Comparison of ENCODE assay signal across 9 mouse cellular contexts in genomic region chr10:119819740-119820139, GRCm38 (mm10).
DNase-seq lines count a peak whose midpoint lies in the region; ATAC-seq and TF ChIP-seq lines count a peak whose summit lies in the region.
"Had no signal": no experiment of that assay in that cellular context is flagged by ENCODE, and none has a peak within 500 bp of the region (broad histone marks: within the 10 kb centered on the region; RNA-seq: fewer than 3 reads in every experiment).

No protein-coding gene starts in this region.

- ATAC-seq in frontal cortex, adult (ENCODE audit: low TSS enrichment): peak; percentile 5
- ATAC-seq in lung, embryonic 16.5 days (ENCODE audit: low read depth): no peak
- peak; percentile 37; the same call in 1 of the 2 replicates for ATAC-seq in limb, embryonic 14.5 days (ENCODE audit: low FRiP score, low read depth)

- H3K4me2 ChIP-seq in lung, embryonic 16.5 days (ENCODE audit: low read depth, low read length): peak overlapping the region; percentile 48
- H3K4me2 ChIP-seq in limb, embryonic 14.5 days (replicated peaks; ENCODE audit: low read depth, low read length, severe bottlenecking): peak overlapping the region; percentile 51

- no peak for TF ChIP-seq POLR2A in limb, embryonic 14.5 days (IDR thresholded peaks at IDR 0.05; ENCODE audit: borderline replicate concordance, extremely low read depth, insufficient read depth, insufficient read length)

- H3K4me1 ChIP-seq in lung, embryonic 16.5 days (replicated peaks; ENCODE audit: control insufficient read depth, insufficient read depth, low read length): peaks cover 4% of the 10 kb centered on the region; the same call in 1 of the 2 replicates
- peaks cover 12% of the 10 kb centered on the region for H3K4me1 ChIP-seq in limb, embryonic 14.5 days (ENCODE audit: control insufficient read depth, insufficient read depth, low read length)

- no peaks in the 10 kb centered on the region for H3K36me3 ChIP-seq in lung, embryonic 16.5 days (ENCODE audit: control insufficient read depth, insufficient read depth, low read length)
- H3K36me3 ChIP-seq in limb, embryonic 14.5 days (ENCODE audit: control insufficient read depth, insufficient read depth, low read length): no peaks in the 10 kb centered on the region

- no peak overlapping the region for H3K9ac ChIP-seq in lung, embryonic 16.5 days (ENCODE audit: low read length)
- H3K9ac ChIP-seq in limb, embryonic 14.5 days (ENCODE audit: low read depth, low read length, severe bottlenecking): 0 out of 2 replicates have a peak overlapping the region, but pooled peaks have one; percentile 7

- DNase-seq in frontal cortex, postnatal 14 days (ENCODE audit: low spot score in 2 of 2): no peak
- DNase-seq in lung, postnatal 25 days (ENCODE audit: low spot score): no peak
- peak; percentile 37 for DNase-seq in limb, embryonic 14.5 days (ENCODE audit: low spot score)
- peak; percentile 41 for DNase-seq in telencephalon, adult 2 months (ENCODE audit: low read depth, low spot score)
- no peak for DNase-seq in gastrocnemius, adult 8-10 months (ENCODE audit: low spot score in 2 of 2)
- DNase-seq in cerebellum, adult 9-10 months: no peak
- DNase-seq: lung, postnatal 4 days had no signal

- no peaks in the 10 kb centered on the region for H3K9me3 ChIP-seq in lung, embryonic 16.5 days (ENCODE audit: control insufficient read depth, low read length)
- no peaks in the 10 kb centered on the region for H3K9me3 ChIP-seq in limb, embryonic 14.5 days (ENCODE audit: control insufficient read depth, low read length)

- no peak overlapping the region for H3K27ac ChIP-seq in lung, embryonic 16.5 days (ENCODE audit: low read length)
- H3K27ac ChIP-seq in limb, embryonic 14.5 days (replicated peaks; ENCODE audit: low read depth, low read length): 0 out of 2 replicates have a peak overlapping the region, but pooled peaks have one; percentile 2

- H3K4me3 ChIP-seq in lung, embryonic 16.5 days (ENCODE audit: low read length): peak overlapping the region; percentile 20
- peak overlapping the region; percentile 26 for H3K4me3 ChIP-seq in limb, embryonic 14.5 days (replicated peaks; ENCODE audit: low read length)

- H3K27me3 ChIP-seq in lung, embryonic 16.5 days (ENCODE audit: control insufficient read depth, insufficient read depth, low read depth, low read length): no peaks in the 10 kb centered on the region
- no peaks in the 10 kb centered on the region for H3K27me3 ChIP-seq in limb, embryonic 14.5 days (ENCODE audit: control insufficient read depth, insufficient read depth, low read length)

- WGBS in lung, embryonic 16.5 days: 22% methylated on average over 5 of the region's 5 CpGs
- WGBS in limb, embryonic 14.5 days: 21% methylated on average over 5 of the region's 5 CpGs

Comparison
In these comparisons a context has a peak if more than half of its experiments do, and no peak if none do; other contexts are left out.
1. DNase-seq: peak in limb, embryonic 14.5 days (single experiment) and telencephalon, adult 2 months (single experiment); none in frontal cortex, postnatal 14 days (0 of 2), lung, postnatal 25 days (single experiment), gastrocnemius, adult 8-10 months (0 of 2) and cerebellum, adult 9-10 months (single experiment).